Mouse (Mus musculus): ENCODE measurements around the gene Sel1l. TPM values are rescaled to one million over a fixed set of nuclear protein-coding genes. Genes with fewer than 3 reads are reported as not detected.

Sel1l gene
- 15.8 and 17.3 TPM in 2 replicates for polyA plus RNA-seq (2012; rRNA removed)

DNA sequence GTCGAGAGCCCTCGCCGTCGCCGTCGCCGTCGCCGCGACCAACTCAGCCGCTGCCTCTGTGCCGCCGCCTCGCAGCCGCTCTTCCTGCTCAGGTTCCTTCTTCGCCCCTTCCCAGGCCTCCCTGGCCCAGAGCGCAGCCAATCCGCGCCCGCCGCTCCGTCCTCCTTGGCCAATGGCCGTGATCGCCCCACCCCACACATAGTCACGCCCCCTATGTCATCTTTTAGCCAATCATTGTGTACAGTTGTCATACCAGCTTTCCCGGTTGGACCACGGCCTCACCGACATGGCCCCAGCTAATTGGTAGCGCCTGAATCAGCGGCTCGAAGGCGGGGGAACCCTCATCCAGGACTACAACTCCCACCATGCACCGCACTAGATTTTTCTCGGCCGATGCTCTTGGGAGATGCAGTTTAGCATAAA is at the start of gene Sel1l:
Gene Sel1l, minus strand, starts transcription at position 113 of the 423 bp plus-strand sequence.
- H3K27me3 ChIP-seq (ENCODE audit: control insufficient read depth, insufficient read depth, low read length): no peaks in the 10 kb centered on the region
- no peaks in the 10 kb centered on the region for H3K36me3 ChIP-seq (ENCODE audit: control insufficient read depth, insufficient read depth, low read length)
- TF ChIP-seq POLR2A (IDR thresholded peaks at IDR 0.05; ENCODE audit: control insufficient read depth, low read depth, low read length): peak; percentile 85
- no peak for TF ChIP-seq CTCF (IDR thresholded peaks at IDR 0.05; ENCODE audit: control insufficient read depth, insufficient read depth, insufficient replicate concordance, low read depth, low read length)
- peaks cover 2% of the 10 kb centered on the region for H3K4me1 ChIP-seq (ENCODE audit: control insufficient read depth, insufficient read depth, low read length)
- H3K27ac ChIP-seq (ENCODE audit: control insufficient read depth, insufficient read depth, low read depth, low read length): peak within 1 kb of the TSS; percentile 81
- H3K4me3 ChIP-seq (ENCODE audit: control insufficient read depth, low read depth, low read length): peak within 1 kb of the TSS; percentile 97

- TF ChIP-seq CTCF (IDR thresholded peaks at IDR 0.05; ENCODE audit: control insufficient read depth, insufficient read depth, insufficient replicate concordance, low read depth, low read length) (no peak), POLR2A (IDR thresholded peaks at IDR 0.05; ENCODE audit: control insufficient read depth, low read depth, low read length) (no peak)
- H3K4me3 ChIP-seq (ENCODE audit: control insufficient read depth, low read depth, low read length): no peak overlapping the region
- no peaks in the 10 kb centered on the region; the same call in 1 of the 2 replicates for H3K4me1 ChIP-seq (ENCODE audit: control insufficient read depth, insufficient read depth, low read length)
- no peaks in the 10 kb centered on the region for H3K36me3 ChIP-seq (ENCODE audit: control insufficient read depth, insufficient read depth, low read length)
- H3K27ac ChIP-seq (ENCODE audit: control insufficient read depth, insufficient read depth, low read depth, low read length): no peak overlapping the region
- no peaks in the 10 kb centered on the region for H3K27me3 ChIP-seq (ENCODE audit: control insufficient read depth, insufficient read depth, low read length)
Measured at GRCm38 (mm10) chr12:91892622-91893560, 43.9 kb upstream of the Sel1l start.

DNA sequence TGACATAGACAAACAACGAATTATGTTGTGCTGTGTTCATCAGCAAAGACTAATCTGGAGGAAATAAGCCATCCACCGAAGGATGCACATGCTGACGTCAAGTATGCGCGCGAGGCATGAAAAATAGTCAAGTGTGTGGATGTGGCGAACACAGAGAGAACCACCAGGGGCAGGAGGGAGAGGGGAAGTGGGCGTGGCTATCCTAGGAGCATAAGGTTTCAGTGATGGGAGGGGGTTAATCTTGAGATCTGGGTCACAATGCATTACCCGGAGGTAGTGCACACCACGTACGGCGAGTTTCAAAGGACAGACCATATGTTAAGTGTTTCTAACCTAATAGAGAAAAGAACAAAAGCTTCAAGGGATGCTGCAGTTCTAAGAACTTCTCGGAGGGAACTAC is 31.5 kb upstream of the Sel1l start:
- Histone ChIP-seq H3K36me3 (ENCODE audit: control insufficient read depth, insufficient read depth, low read length) (no peaks in the 10 kb centered on the region), H3K27me3 (ENCODE audit: control insufficient read depth, insufficient read depth, low read length) (no peaks in the 10 kb centered on the region), H3K4me3 (ENCODE audit: control insufficient read depth, low read depth, low read length) (no peak overlapping the region), H3K4me1 (ENCODE audit: control insufficient read depth, insufficient read depth, low read length) (no peaks in the 10 kb centered on the region; the same call in 1 of the 2 replicates), H3K27ac (ENCODE audit: control insufficient read depth, insufficient read depth, low read depth, low read length) (no peak overlapping the region)
- no peak for TF ChIP-seq POLR2A (IDR thresholded peaks at IDR 0.05; ENCODE audit: control insufficient read depth, low read depth, low read length)
- no peak for TF ChIP-seq CTCF (IDR thresholded peaks at IDR 0.05; ENCODE audit: control insufficient read depth, insufficient read depth, insufficient replicate concordance, low read depth, low read length)

- TF ChIP-seq CTCF (IDR thresholded peaks at IDR 0.05; ENCODE audit: control insufficient read depth, insufficient read depth, insufficient replicate concordance, low read depth, low read length) (no peak), POLR2A (IDR thresholded peaks at IDR 0.05; ENCODE audit: control insufficient read depth, low read depth, low read length) (no peak)
- no peaks in the 10 kb centered on the region; the same call in 1 of the 2 replicates for H3K4me1 ChIP-seq (ENCODE audit: control insufficient read depth, insufficient read depth, low read length)
- H3K4me3 ChIP-seq (ENCODE audit: control insufficient read depth, low read depth, low read length): no peak overlapping the region
- no peaks in the 10 kb centered on the region for H3K36me3 ChIP-seq (ENCODE audit: control insufficient read depth, insufficient read depth, low read length)
- H3K27me3 ChIP-seq (ENCODE audit: control insufficient read depth, insufficient read depth, low read length): no peaks in the 10 kb centered on the region
- no peak overlapping the region for H3K27ac ChIP-seq (ENCODE audit: control insufficient read depth, insufficient read depth, low read depth, low read length)
Measured at GRCm38 (mm10) chr12:91878912-91879250, 29.9 kb upstream of the Sel1l start.

DNA sequence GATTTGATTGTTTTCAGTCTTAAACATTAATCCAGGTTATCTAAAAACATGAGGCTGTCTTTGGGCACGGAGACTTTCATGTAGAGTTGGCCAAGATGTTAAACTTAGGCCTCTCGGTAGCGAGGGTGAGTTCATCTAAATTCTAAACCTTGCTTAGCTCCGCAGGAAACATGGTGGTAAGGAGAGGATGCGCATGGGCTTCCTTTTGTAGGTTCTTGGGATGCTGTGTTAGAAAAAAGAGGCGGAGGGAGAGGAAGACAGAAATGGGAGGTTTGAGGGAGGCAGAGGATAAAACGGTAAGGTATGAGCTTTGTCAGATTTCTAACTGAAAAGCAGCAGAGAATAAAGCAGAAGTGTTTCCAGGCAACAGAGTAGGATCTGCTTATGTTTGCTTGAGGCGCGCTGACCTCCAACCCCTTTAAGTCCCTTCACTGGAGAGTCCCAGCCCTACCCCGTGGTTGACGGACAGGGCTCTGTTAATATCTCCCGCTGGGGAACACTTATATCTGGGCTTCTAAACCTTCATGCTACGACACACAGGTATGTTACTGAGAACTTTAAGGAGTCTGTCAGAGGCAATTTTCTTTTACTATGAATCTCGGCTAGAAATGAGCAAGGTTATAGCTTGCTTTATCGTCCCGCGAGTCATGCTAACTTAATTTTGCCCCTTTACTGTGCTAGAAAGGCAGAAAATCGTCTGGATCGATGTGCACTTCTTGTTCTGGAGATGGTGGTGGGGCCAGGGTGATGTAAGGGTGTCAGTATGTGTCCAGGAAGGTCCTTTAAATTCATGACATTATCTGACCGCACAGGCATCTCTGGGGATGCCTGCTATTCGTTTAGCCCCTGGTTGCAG is 29.3 kb upstream of the Sel1l start:
- no peaks in the 10 kb centered on the region for H3K36me3 ChIP-seq (ENCODE audit: control insufficient read depth, insufficient read depth, low read length)
- H3K27ac ChIP-seq (ENCODE audit: control insufficient read depth, insufficient read depth, low read depth, low read length): no peak overlapping the region
- H3K27me3 ChIP-seq (ENCODE audit: control insufficient read depth, insufficient read depth, low read length): no peaks in the 10 kb centered on the region
- TF ChIP-seq POLR2A (IDR thresholded peaks at IDR 0.05; ENCODE audit: control insufficient read depth, low read depth, low read length) (no peak), CTCF (IDR thresholded peaks at IDR 0.05; ENCODE audit: control insufficient read depth, insufficient read depth, insufficient replicate concordance, low read depth, low read length) (no peak)
- no peaks in the 10 kb centered on the region; the same call in 1 of the 2 replicates for H3K4me1 ChIP-seq (ENCODE audit: control insufficient read depth, insufficient read depth, low read length)
- no peak overlapping the region for H3K4me3 ChIP-seq (ENCODE audit: control insufficient read depth, low read depth, low read length)

DNA sequence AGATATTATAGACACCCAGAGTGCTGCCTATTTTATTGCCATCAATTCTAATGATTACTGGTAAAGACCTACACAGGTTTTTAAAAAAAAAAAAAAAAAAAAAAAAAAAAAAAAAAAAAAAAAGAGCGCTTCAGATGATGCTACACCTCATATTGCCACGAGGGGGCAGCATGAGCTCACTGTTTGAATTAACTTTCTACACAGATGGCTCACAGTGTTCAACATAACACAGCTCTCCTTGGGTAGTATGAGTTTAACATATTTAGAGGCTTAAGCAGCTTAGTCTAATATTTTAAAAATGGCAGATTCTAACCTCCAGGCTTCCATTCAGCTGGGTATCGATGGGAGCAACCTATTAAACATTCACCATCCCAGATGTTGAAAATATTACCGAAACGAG is 28.7 kb upstream of the Sel1l start:
- Histone ChIP-seq H3K4me3 (ENCODE audit: control insufficient read depth, low read depth, low read length) (no peak overlapping the region), H3K27ac (ENCODE audit: control insufficient read depth, insufficient read depth, low read depth, low read length) (no peak overlapping the region)
- TF ChIP-seq CTCF (IDR thresholded peaks at IDR 0.05; ENCODE audit: control insufficient read depth, insufficient read depth, insufficient replicate concordance, low read depth, low read length) (peak; percentile 32; the same call in 1 of the 2 replicates), POLR2A (IDR thresholded peaks at IDR 0.05; ENCODE audit: control insufficient read depth, low read depth, low read length) (no peak)

DNA sequence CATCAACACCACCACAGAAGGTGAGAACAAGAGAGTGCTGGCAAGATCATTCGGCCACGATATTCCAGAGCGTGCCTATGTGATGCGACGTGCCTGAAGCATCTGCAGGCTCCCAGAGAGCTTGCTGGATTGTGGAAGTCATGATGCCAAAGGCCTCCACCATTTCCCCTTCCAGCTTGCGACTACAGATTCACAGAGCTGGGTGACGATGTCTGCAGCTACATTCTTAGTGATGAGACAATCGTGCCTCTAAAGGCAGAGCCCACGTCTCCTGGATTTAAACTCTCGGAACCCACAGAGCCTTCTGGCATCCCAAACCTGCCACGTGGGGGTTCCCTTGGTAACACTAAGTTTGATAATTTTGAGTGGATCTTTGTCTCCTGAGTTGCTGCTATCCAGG is 21.7 kb upstream of the Sel1l start:
- H3K27ac ChIP-seq (ENCODE audit: control insufficient read depth, insufficient read depth, low read depth, low read length): no peak overlapping the region
- H3K4me3 ChIP-seq (ENCODE audit: control insufficient read depth, low read depth, low read length): no peak overlapping the region
- peaks cover 4% of the 10 kb centered on the region for H3K4me1 ChIP-seq (ENCODE audit: control insufficient read depth, insufficient read depth, low read length)
- H3K27me3 ChIP-seq (ENCODE audit: control insufficient read depth, insufficient read depth, low read length): no peaks in the 10 kb centered on the region
- TF ChIP-seq CTCF (IDR thresholded peaks at IDR 0.05; ENCODE audit: control insufficient read depth, insufficient read depth, insufficient replicate concordance, low read depth, low read length) (no peak), POLR2A (IDR thresholded peaks at IDR 0.05; ENCODE audit: control insufficient read depth, low read depth, low read length) (no peak)
- H3K36me3 ChIP-seq (ENCODE audit: control insufficient read depth, insufficient read depth, low read length): no peaks in the 10 kb centered on the region

More for the DNA sequence above, 28.7 kb upstream of the Sel1l start:
- Histone ChIP-seq H3K27me3 (ENCODE audit: control insufficient read depth, insufficient read depth, low read length) (no peaks in the 10 kb centered on the region), H3K36me3 (ENCODE audit: control insufficient read depth, insufficient read depth, low read length) (no peaks in the 10 kb centered on the region), H3K4me1 (ENCODE audit: control insufficient read depth, insufficient read depth, low read length) (peaks cover 4% of the 10 kb centered on the region)

Data from testis, adult 2 months (tissue).